Mouse (Mus musculus): Measurements from ENCODE around the gene Uaca.
"Not testable (repeated sequence)": the region's sequence is repeated elsewhere in the genome, so short reads cannot be mapped to it uniquely, and the experiment has no call there.

Uaca gene

GRCm38 (mm10) chr9:60796076-60796475, 1.7 kb downstream of the Uaca start:
- DNase-seq = no peak

DNA sequence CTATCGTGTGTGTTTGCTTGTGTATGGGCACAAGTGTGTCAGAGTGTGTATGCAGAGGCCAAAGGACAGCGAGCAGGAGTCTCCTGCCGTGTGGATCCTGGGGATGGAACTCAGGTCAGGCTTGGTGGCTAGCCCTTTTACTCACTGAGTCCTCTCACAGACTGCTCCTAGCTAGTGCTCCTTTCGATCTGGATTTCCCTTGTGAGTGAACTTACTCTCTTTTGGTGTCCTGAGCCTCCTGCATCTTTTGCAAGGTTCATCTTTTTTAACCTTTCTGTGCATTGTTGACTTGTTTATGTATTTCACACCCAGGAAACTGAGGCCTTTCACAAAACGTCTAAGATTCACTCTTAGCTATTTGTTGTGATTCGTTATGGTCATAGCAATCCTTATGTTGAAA, 2.8 kb downstream of the Uaca start:
- no peak for DNase-seq

- DNase-seq = no peak
Observed at GRCm38 (mm10) chr9:60799061-60799460, 4.7 kb downstream of the Uaca start.

DNA sequence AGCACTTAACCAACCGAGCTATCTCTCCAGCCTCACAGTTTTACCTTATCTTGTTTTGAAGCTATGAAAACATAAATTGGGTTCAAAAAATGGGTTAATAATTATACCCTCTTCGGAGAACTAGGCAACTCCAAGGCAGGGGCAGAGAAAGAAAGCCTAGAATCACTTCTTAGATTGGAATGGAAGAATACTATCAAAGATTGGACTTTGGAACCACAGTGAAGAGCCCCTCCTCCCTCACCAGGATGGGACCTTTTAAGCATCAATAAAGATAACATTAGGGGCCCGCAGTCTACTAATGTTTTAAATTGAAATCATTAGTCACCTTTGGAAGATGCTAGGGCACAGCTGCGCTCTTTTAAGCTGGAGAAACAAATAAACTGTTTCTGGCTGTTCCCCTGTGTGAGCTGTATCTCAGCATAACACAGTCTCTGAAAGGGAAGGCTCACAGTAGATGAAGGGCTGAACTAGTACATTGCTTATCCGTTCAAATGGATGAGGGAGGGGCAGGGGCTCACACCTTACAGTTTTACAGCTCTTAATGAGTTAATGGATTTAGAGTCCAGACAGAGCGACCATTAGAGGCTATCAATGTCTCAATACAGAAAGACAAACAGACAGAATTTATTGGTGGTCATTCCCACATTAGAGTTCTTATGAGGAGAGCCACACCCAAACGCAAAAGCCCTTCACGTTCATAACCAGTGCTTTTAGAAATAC, 6.5 kb downstream of the Uaca start:
- DNase-seq = no peak

- no peak for DNase-seq
Observed at GRCm38 (mm10) chr9:60801746-60802145, 7.4 kb downstream of the Uaca start.

GRCm38 (mm10) chr9:60802341-60802740, 8.0 kb downstream of the Uaca start:
- no peak for DNase-seq

GRCm38 (mm10) chr9:60806021-60806420, 11.7 kb downstream of the Uaca start:
- DNase-seq = no peak

DNA sequence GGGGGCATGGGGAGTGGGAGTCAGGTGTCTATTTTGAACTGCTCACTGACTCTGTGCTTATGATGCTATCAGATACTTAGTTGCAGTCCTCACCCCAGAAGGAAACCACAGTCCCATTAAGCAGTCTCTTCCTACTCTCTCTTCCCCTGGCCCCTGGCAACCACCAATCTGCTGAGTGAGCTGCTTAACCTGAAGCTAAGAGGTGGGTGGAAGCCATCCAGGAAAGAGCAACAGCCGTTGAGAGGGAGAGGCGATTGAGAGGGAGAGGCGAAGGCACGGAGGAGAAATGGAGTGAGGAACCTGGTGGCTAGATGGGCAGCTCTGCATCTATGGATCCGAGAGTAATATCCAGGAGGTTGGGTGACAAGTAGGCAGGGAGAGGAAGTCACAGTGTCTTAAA, 13.7 kb downstream of the Uaca start:
- no peak for DNase-seq

- DNase-seq = no peak
Observed at GRCm38 (mm10) chr9:60813139-60813880, 19.0 kb downstream of the Uaca start.

- DNase-seq = no peak
Observed at GRCm38 (mm10) chr9:60815502-60815901, 21.2 kb downstream of the Uaca start.

DNA sequence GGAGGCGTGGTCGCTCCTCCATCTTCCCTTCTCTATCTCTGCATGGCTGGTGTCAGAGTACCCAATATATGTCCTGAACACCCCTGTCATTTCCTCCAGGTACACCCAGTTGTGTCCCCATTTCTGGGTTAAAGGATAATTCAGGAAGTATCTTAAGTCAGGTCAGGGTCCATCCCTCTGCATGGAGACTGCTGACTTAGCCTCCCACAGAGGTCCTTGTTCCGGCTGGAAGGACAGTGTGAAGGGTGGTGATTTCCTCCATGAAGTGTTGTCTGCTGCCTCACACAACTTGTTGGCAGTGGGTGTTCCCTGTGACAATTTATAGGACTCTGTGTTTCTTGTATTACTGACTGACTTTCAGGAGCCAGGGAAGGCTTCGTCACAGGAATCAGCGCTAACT, 23.2 kb downstream of the Uaca start:
- no peak for DNase-seq

DNA sequence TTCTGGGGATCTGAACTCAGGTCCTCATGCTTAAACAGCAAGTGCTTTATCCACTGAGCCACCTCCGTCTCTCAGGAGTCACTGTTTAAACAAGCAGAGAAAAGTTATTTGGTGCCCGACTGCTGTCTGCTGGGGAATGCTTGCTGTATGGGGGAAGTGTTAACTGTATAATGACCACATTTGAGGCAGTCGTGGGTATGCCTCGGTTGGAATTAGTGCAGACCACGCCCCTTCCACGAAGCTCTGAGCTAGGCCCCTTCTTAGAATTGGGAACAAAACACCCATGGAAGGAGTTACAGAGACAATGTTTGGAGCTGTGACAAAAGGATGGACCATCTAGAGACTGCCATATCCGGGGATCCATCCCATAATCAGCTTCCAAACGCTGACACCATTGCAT, 24.2 kb downstream of the Uaca start:
- DNase-seq = not testable (repeated sequence)

DNA sequence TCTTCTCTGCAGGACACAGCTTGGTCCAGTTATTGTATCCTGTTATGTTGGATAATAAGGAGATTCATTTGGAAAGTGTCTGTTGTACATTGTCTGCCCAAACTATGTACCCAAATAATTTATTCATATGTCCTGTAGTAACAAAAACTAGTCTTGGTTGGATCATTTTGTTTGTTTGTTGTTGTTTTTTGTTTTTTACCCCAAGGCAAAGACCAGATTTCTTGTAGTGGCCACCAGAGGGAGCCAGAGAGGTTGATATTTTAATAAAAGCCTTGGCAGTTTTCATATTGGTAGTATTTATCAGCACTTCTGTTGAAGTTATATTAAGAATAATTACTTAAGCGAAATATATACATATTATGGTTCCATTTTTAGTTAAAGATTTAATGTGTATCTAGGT, 25.0 kb downstream of the Uaca start:
- peak; percentile 8 for DNase-seq

DNA sequence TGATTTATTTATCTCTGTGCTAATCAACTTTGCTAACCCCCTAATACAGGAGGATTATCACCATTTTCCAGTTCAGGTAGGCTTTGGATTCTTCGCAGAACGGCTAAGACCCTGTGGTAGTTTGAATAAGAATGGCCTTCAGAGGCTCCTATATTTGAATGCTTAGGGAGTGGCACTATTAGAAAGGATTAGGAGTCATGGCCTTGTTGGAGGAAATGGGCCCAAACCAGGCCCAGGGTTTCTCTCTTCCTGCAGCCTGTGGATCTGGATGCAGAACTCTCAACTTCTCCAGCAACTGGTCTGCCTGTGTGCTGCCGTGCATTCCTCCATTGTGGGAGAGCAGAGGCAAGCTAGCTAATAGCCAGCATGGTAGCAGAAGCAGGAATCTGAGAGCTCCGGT, 27.2 kb downstream of the Uaca start:
- no peak for DNase-seq

DNA sequence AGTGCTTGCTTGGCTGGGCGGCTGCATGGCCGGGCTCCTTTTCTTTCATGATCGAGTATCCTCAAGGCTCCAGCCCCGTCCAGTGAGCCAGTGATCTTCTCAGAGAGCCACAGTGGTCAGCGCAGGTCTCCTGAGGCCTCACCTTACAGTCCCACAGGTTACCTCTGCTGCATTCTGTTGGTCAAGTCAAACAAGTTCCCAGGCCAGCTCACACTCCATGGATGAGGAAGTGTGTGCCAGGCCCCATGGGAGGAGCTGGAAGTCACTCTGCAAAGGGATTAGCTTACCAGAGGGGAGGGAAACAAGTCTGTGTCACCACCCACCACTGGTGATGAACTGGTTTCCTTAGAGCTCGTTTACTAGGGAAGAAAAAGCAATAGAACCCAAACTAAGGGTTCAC, 28.3 kb downstream of the Uaca start:
- no peak for DNase-seq

GRCm38 (mm10) chr9:60825506-60825905, 31.2 kb downstream of the Uaca start:
- no peak for DNase-seq

GRCm38 (mm10) chr9:60826759-60827158, 32.4 kb downstream of the Uaca start:
- no peak for DNase-seq

DNA sequence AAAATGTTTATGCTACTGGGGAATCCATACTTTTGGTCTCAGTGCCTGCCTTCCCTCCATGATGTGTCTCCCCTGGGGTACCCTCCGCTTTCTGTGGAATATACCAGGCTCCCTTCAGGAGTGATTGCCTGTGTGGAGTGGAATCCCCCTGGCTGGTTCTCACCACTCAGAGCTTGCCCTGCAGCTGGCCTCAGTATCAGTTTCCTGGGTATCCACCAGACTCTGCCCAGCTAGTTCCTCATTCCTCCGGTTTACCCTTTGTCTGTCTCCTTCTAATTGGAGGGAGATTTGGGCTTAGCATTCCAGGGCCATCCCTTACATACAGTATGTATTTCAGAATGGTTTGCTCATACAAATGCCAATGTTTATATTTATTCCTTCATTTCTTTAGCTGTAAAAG, 33.9 kb downstream of the Uaca start:
- DNase-seq = no peak

DNA sequence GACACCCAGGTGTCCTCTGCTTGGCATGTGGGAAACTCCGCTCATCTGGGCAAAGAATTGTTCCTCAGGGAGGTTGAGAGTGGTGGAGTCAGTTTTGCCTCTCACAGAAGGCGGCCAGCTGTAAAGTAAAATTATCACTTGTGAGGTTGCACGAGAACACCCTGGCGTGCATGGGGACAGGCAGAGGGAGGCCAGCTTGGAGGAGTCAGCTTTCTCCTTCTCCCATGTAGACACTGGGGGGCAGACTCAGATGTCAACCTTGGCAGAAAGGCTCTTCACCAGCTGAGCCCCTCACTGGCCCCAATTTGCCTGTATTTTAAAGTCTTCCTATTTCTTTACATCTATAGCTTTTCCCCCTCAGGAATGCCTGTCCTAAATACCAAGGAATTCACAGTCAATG, 35.3 kb downstream of the Uaca start:
- DNase-seq = no peak

- no peak for DNase-seq
Observed at GRCm38 (mm10) chr9:60830079-60830478, 35.7 kb downstream of the Uaca start.

- DNase-seq = no peak
Observed at GRCm38 (mm10) chr9:60832233-60832632, 37.9 kb downstream of the Uaca start.

DNA sequence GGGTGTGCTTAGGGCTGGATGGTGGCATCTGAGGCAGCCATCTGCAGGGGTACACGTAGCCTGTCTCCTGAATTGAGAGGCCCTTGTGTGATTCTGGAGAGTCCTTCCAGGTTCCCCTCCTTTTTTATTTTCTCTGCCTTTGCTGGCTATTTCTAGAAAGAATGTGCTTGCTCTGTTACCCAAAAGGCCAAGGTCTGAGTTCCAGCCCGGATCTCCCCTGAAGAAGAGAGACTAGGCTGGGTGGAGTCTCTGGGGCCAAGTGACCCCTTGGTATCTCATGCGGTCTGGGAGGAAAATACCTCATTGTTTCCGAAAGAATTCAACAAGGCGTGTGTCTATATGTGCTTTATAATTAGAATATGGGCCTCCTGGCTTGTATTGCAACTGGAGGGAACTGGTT, 41.8 kb downstream of the Uaca start:
- DNase-seq = no peak

DNA sequence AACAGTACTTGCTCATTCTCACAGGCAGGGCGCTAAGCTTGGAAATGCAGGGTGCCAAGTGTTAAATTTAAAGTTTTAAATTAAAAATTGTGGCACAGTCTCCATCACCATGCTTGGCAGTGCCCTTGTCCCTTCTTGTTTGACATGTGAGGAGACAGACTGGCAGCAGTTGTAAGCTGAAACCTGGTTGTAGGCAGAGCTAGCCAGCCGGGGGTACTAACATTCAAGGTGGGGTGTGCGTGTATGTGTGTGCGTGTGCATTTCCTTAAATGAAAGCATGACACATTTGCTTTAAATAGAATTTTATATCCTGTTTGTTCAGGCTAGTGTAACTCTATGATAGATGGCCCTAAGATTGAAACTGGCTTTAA, 42.7 kb downstream of the Uaca start:
- DNase-seq = no peak

DNA sequence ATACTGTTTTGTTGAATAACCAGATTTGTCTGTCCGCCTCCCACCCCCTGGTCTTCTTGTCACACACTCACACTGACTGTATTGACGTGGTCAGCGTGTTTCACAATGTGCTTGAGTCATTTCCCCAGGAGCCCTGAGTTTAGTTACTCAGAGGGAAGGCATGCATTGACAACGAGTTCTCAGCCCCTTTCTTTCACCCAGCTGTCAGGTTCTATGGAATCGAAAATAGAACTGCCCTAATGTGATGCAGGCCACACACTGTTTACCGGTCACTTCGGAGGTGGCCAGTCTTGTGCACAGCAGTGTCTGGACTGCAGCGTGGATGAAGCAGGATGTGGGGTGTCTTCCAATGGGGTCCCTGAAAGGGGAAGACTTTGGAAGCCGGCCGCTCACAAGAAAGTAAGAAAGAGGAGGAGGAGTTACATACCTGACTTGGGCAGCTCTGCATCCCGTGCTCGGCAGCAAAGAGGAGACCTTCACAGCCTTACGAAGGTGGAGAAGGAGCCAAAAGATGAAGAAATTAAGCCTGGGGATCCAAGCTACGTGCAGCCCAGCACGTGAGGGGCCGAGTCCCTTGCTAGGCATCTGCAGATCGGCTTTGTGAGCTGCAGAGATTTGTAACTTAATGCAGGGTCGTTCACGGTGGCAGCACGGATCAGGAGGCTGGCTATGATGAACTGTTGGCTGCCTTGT, 43.3 kb downstream of the Uaca start:
- DNase-seq = no peak

All from cerebellum, adult 11 months (tissue).